Mouse (Mus musculus): ENCODE measurements around the gene Trpm8. TPM values are rescaled to one million over a fixed set of nuclear protein-coding genes. Genes with fewer than 3 reads are reported as not detected.

Trpm8 gene
- polyA plus RNA-seq, 1 experiment, result 0.02 TPM

GRCm38 (mm10) chr1:88305018-88305795 is 27.7 kb downstream of the Trpm8 start:
- H3K4me3 ChIP-seq, result no peak overlapping the region
- H3K27me3 ChIP-seq (ENCODE audit: control insufficient read depth, insufficient read depth, insufficient read length), result peaks cover 3% of the 10 kb centered on the region
- no peak overlapping the region for H3K4me2 ChIP-seq (ENCODE audit: low read depth)
- no peak overlapping the region for H3ac ChIP-seq (ENCODE audit: control insufficient read depth, insufficient read length)
- no peaks in the 10 kb centered on the region for H3K79me2 ChIP-seq (ENCODE audit: control insufficient read depth, insufficient read depth)
- no peak for TF ChIP-seq SRF (IDR thresholded peaks at IDR 0.05; ENCODE audit: control insufficient read depth, insufficient read length, low read depth)
- no peak for TF ChIP-seq POLR2A (IDR thresholded peaks at IDR 0.05; ENCODE audit: insufficient read length, low read depth)
- TF ChIP-seq POLR2AphosphoS2 (IDR thresholded peaks at IDR 0.05; ENCODE audit: insufficient read length, low read depth), result no peak
- TF ChIP-seq CEBPB (IDR thresholded peaks at IDR 0.05; ENCODE audit: insufficient read depth, poor library complexity, severe bottlenecking), result no peak
- no peak for TF ChIP-seq TCF3 (IDR thresholded peaks at IDR 0.05; ENCODE audit: insufficient read length, low read depth)
- no peak for TF ChIP-seq TCF12 (IDR thresholded peaks at IDR 0.05; ENCODE audit: insufficient read depth, poor library complexity, severe bottlenecking)
- TF ChIP-seq MYOG (IDR thresholded peaks at IDR 0.05; ENCODE audit: control insufficient read depth in 1 of 3, insufficient read depth in 1 of 3, insufficient read length in 2 of 3, low read depth in 2 of 3), result no peak
- TF ChIP-seq MYOD1 (IDR thresholded peaks at IDR 0.05; ENCODE audit: control insufficient read depth in 1 of 3, insufficient read length in 2 of 3, low read depth in 2 of 3), result no peak
- TF ChIP-seq USF1 (IDR thresholded peaks at IDR 0.05; ENCODE audit: low read depth), result no peak
- TF ChIP-seq REST (IDR thresholded peaks at IDR 0.05; ENCODE audit: insufficient read depth, insufficient read length), result no peak
- H3K36me3 ChIP-seq (ENCODE audit: control insufficient read depth, insufficient read depth), result no peaks in the 10 kb centered on the region

- Histone ChIP-seq H3ac (ENCODE audit: control insufficient read depth, insufficient read length) (no peak overlapping the region), H3K79me2 (ENCODE audit: control insufficient read depth, insufficient read depth) (no peaks in the 10 kb centered on the region), H3K27me3 (ENCODE audit: control insufficient read depth, insufficient read depth, insufficient read length) (peaks cover 3% of the 10 kb centered on the region), H3K4me2 (ENCODE audit: low read depth) (no peak overlapping the region), H3K4me3 (no peak overlapping the region), H3K36me3 (ENCODE audit: control insufficient read depth, insufficient read depth) (no peaks in the 10 kb centered on the region)
- TF ChIP-seq MAX (IDR thresholded peaks at IDR 0.05; ENCODE audit: low read depth), result no peak
- no peak for TF ChIP-seq CEBPB (IDR thresholded peaks at IDR 0.05; ENCODE audit: insufficient read depth, poor library complexity, severe bottlenecking)
- TF ChIP-seq MYOG (IDR thresholded peaks at IDR 0.05; ENCODE audit: control insufficient read depth in 1 of 3, insufficient read depth in 1 of 3, insufficient read length in 2 of 3, low read depth in 2 of 3), result no peak
- no peak for TF ChIP-seq TCF12 (IDR thresholded peaks at IDR 0.05; ENCODE audit: insufficient read depth, poor library complexity, severe bottlenecking)
- no peak for TF ChIP-seq POLR2AphosphoS2 (IDR thresholded peaks at IDR 0.05; ENCODE audit: insufficient read length, low read depth)
- TF ChIP-seq POLR2A (IDR thresholded peaks at IDR 0.05; ENCODE audit: insufficient read length, low read depth), result no peak
- no peak for TF ChIP-seq USF1 (IDR thresholded peaks at IDR 0.05; ENCODE audit: low read depth)
- TF ChIP-seq E2F4 (IDR thresholded peaks at IDR 0.05; ENCODE audit: insufficient read depth), result no peak
- no peak for TF ChIP-seq SRF (IDR thresholded peaks at IDR 0.05; ENCODE audit: control insufficient read depth, insufficient read length, low read depth)
- no peak for TF ChIP-seq TCF3 (IDR thresholded peaks at IDR 0.05; ENCODE audit: insufficient read length, low read depth)
- TF ChIP-seq REST (IDR thresholded peaks at IDR 0.05; ENCODE audit: insufficient read depth, insufficient read length), result no peak
- no peak for TF ChIP-seq MYOD1 (IDR thresholded peaks at IDR 0.05; ENCODE audit: control insufficient read depth in 1 of 3, insufficient read length in 2 of 3, low read depth in 2 of 3)
Observed at GRCm38 (mm10) chr1:88306543-88306942, 29.1 kb downstream of the Trpm8 start.

- Histone ChIP-seq H3K79me2 (ENCODE audit: control insufficient read depth, insufficient read depth) (no peaks in the 10 kb centered on the region), H3ac (ENCODE audit: control insufficient read depth, insufficient read length) (no peak overlapping the region), H3K27me3 (ENCODE audit: control insufficient read depth, insufficient read depth, insufficient read length) (peaks cover 3% of the 10 kb centered on the region), H3K36me3 (ENCODE audit: control insufficient read depth, insufficient read depth) (no peaks in the 10 kb centered on the region), H3K4me2 (ENCODE audit: low read depth) (no peak overlapping the region), H3K4me3 (no peak overlapping the region)
- TF ChIP-seq POLR2AphosphoS2 (IDR thresholded peaks at IDR 0.05; ENCODE audit: insufficient read length, low read depth), result no peak
- no peak for TF ChIP-seq MYOD1 (IDR thresholded peaks at IDR 0.05; ENCODE audit: control insufficient read depth in 1 of 3, insufficient read length in 2 of 3, low read depth in 2 of 3)
- TF ChIP-seq POLR2A (IDR thresholded peaks at IDR 0.05; ENCODE audit: insufficient read length, low read depth), result no peak
- no peak for TF ChIP-seq MYOG (IDR thresholded peaks at IDR 0.05; ENCODE audit: control insufficient read depth in 1 of 3, insufficient read depth in 1 of 3, insufficient read length in 2 of 3, low read depth in 2 of 3)
Observed at GRCm38 (mm10) chr1:88307180-88307579, 29.7 kb downstream of the Trpm8 start.

GRCm38 (mm10) chr1:88309020-88309419 is 31.6 kb downstream of the Trpm8 start:
- Histone ChIP-seq H3K36me3 (ENCODE audit: control insufficient read depth, insufficient read depth) (no peaks in the 10 kb centered on the region), H3K4me2 (ENCODE audit: low read depth) (no peak overlapping the region), H3K79me2 (ENCODE audit: control insufficient read depth, insufficient read depth) (no peaks in the 10 kb centered on the region), H3K27me3 (ENCODE audit: control insufficient read depth, insufficient read depth, insufficient read length) (peaks cover 3% of the 10 kb centered on the region), H3K4me3 (no peak overlapping the region), H3ac (ENCODE audit: control insufficient read depth, insufficient read length) (no peak overlapping the region)
- TF ChIP-seq E2F4 (IDR thresholded peaks at IDR 0.05; ENCODE audit: insufficient read depth) (no peak), MYOG (IDR thresholded peaks at IDR 0.05; ENCODE audit: control insufficient read depth in 1 of 3, insufficient read depth in 1 of 3, insufficient read length in 2 of 3, low read depth in 2 of 3) (no peak), REST (IDR thresholded peaks at IDR 0.05; ENCODE audit: insufficient read depth, insufficient read length) (no peak), MYOD1 (IDR thresholded peaks at IDR 0.05; ENCODE audit: control insufficient read depth in 1 of 3, insufficient read length in 2 of 3, low read depth in 2 of 3) (no peak), POLR2A (IDR thresholded peaks at IDR 0.05; ENCODE audit: insufficient read length, low read depth) (no peak), TCF3 (IDR thresholded peaks at IDR 0.05; ENCODE audit: insufficient read length, low read depth) (no peak), CEBPB (IDR thresholded peaks at IDR 0.05; ENCODE audit: insufficient read depth, poor library complexity, severe bottlenecking) (no peak), MAX (IDR thresholded peaks at IDR 0.05; ENCODE audit: low read depth) (no peak), POLR2AphosphoS2 (IDR thresholded peaks at IDR 0.05; ENCODE audit: insufficient read length, low read depth) (no peak), USF1 (IDR thresholded peaks at IDR 0.05; ENCODE audit: low read depth) (no peak), SRF (IDR thresholded peaks at IDR 0.05; ENCODE audit: control insufficient read depth, insufficient read length, low read depth) (no peak), TCF12 (IDR thresholded peaks at IDR 0.05; ENCODE audit: insufficient read depth, poor library complexity, severe bottlenecking) (no peak)
